2 mouse cellular contexts compared by ENCODE assay signal in the genomic region with DNA sequence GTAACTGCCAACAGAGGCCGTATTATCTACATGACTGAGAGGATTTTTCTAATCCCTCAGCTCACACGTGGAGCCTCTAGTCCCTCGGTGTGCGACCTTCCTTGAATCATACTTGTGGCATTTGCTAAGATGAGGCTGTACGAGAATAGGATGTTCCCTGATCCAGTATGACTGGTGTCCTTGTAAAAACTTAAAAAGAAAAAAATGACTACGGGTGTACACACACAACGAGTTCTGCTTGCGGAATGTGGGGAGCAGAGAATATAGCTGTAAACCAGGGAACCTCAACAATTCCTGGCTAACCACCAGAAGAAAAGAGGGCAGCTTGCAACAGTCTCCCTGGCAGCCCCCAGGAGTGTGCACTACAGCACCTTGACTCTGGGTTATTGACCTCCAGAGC.
TF ChIP-seq lines count a peak whose summit lies in the region.

No protein-coding gene starts in this region.

TF ChIP-seq in ES-E14, 5 proteins besides CTCF, POLR2A, EP300 and RAD21 (continued from another document):
- TF ChIP-seq HCFC1 (IDR thresholded peaks at IDR 0.05; ENCODE audit: borderline replicate concordance, insufficient read depth, low read length): no peak

TF ChIP-seq in MEL, 35 proteins besides CTCF, POLR2A, EP300 and RAD21:
- no peak for TF ChIP-seq GATA1 (IDR thresholded peaks at IDR 0.05; ENCODE audit: low read depth, low read length)
- peak; percentile 32; the same call in 1 of the 2 replicates for TF ChIP-seq ZNF384 (IDR thresholded peaks at IDR 0.05; ENCODE audit: low read depth, low read length)
